Mouse (Mus musculus) adrenal gland, adult 18-20 months (tissue): ENCODE measurements around the gene Lfng. TPM values are rescaled to one million over a fixed set of nuclear protein-coding genes. Genes with fewer than 3 reads are reported as not detected.

Experiments used
- DNase-seq, 2 experiments: peaks; one replicate each; pipeline ENCODE4 v3.0.0; 2021 to 2022; ENCODE audit warnings: low spot score in 2 of 2
- total RNA-seq, 2 experiments: library from RNA; stranded (reverse); gene quantifications; 1 replicate in 1 of 2; 2 replicates in 1 of 2; pipeline ENCODE4 v1.2.3; 2021

Lfng gene
- total RNA-seq, 2 experiments from 2014 or later = 9.8 to 12.3 TPM

- no peak for DNase-seq
Measured at GRCm38 (mm10) chr5:140614837-140615236, 7.7 kb downstream of the Lfng start.

- DNase-seq = no peak
Measured at GRCm38 (mm10) chr5:140615321-140616109, 8.4 kb downstream of the Lfng start.

GRCm38 (mm10) chr5:140616110-140616503 is 9.0 kb downstream of the Lfng start:
- no peak for DNase-seq

- peak in 1 of 2 experiments; percentile 25 for DNase-seq
Measured at GRCm38 (mm10) chr5:140616691-140617090, 9.6 kb downstream of the Lfng start.

GRCm38 (mm10) chr5:140617714-140618113 is 10.6 kb downstream of the Lfng start:
- DNase-seq = no peak

GRCm38 (mm10) chr5:140619151-140619771 is 12.1 kb downstream of the Lfng start:
- peak; percentile 68 to 81 for DNase-seq

GRCm38 (mm10) chr5:140619895-140620736 is 13.0 kb downstream of the Lfng start:
- DNase-seq = no peak

GRCm38 (mm10) chr5:140621092-140621491 is 14.0 kb downstream of the Lfng start:
- DNase-seq = no peak

GRCm38 (mm10) chr5:140621517-140621916 is 14.4 kb downstream of the Lfng start:
- DNase-seq = no peak

GRCm38 (mm10) chr5:140622978-140623670 is 16.0 kb downstream of the Lfng start:
- no peak for DNase-seq

GRCm38 (mm10) chr5:140623791-140624190 is 16.7 kb downstream of the Lfng start:
- DNase-seq = no peak

- DNase-seq = no peak
Measured at GRCm38 (mm10) chr5:140624238-140624637, 17.1 kb downstream of the Lfng start.

GRCm38 (mm10) chr5:140624961-140625360 is 17.8 kb downstream of the Lfng start:
- no peak for DNase-seq

GRCm38 (mm10) chr5:140627580-140627979 is 20.5 kb downstream of the Lfng start:
- DNase-seq = no peak

GRCm38 (mm10) chr5:140628995-140629394 is 21.9 kb downstream of the Lfng start:
- no peak for DNase-seq

GRCm38 (mm10) chr5:140633432-140633831 is 26.3 kb downstream of the Lfng start:
- DNase-seq = no peak

- no peak for DNase-seq
Measured at GRCm38 (mm10) chr5:140634798-140635722, 27.9 kb downstream of the Lfng start.

GRCm38 (mm10) chr5:140636316-140637057 is 29.4 kb downstream of the Lfng start:
- DNase-seq = no peak

- DNase-seq = no peak
Measured at GRCm38 (mm10) chr5:140637058-140637410, 29.9 kb downstream of the Lfng start.
